Mouse (Mus musculus) ZHBTc4 (cell line): ENCODE data around the gene Il17c.

Experiments used
- DNase-seq: peaks from one replicate; pipeline ENCODE4 v3.0.0-alpha.2; 2011; ENCODE audit warnings: low read depth, low spot score

The Il17c gene

DNA sequence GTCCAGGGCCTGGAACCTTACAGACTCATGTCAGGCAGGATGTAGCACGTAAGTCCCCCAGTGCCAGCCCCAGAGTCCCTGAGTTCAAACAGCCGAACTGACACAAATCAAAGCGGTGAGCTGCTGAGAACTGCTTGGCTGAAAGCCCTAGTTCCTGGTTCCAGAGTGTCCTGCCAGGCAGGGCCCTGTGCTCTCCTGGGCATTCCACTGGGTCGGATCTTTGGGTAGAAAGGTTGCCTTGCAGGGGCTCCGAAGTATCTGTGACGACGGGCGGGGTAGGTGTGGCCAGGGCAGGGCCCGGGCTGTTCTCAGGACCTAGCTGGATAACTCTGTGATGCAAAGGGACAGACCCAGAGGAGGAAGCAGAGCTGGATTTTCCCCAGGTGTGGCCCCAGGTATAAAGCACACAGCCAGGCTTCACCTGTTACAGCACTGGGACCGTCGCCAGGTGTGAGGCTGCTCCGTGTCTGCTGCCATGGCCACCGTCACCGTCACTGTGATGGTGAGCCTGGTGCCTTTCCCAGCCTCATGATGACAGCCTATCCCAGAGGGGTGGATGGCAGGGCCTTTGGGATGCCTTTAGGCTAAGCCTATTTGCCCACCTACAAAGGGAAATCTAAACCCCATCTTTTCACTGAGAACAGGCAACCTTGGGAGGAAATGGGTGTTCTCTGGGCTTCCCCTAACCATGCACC is at the start of gene Il17c:
Il17c (plus strand) TSS at position 645 of the 695 bp plus-strand sequence.
- DNase-seq = no peak

- DNase-seq = no peak
Measured at GRCm38 (mm10) chr8:122375320-122375719, 46.5 kb upstream of the Il17c start.

- DNase-seq = no peak
Measured at GRCm38 (mm10) chr8:122375751-122376364, 46.0 kb upstream of the Il17c start.

DNA sequence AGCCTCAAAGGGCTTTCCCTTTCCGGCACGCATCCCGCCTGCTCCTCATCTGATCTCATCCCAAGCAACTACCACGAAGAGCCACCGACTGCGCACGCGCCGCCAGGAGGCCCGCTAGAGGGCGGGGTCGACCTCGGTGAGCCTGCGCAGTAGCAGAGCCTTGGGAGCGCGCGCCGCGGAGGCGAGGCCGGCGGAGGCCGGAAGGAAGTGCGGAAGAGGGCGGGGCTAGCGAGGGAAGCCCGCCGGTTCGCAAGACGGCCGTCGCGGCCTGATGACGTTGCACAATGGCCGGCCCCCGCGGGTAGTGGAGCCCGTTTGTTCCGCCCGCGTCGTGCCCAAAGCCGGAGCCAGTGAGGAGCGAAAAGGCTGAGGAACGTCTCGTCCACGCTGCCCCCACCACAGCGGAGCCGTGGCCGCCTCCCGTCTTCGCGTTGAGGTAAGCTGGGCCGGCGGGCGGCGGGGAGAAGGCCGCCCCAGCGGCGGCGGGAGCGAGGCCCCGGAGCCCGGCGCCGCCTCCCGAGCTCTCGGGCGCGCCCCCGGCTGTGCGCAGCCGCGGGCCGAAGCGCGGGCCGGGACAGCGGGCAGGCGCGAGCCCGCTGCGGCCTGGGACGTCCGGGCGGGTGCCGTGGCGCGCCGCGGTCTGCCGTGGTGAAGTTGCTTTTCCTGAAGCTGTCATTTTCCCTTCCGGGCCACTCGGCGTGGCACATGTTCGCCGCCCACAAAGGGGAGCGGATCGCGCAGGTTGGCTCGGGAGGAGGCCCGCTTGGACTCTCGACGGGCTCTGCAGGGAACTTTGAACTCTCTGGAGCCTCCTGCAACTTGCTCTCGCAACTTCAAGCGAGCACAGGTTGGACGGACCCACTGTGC is 45.2 kb upstream of the Il17c start, which contains the start of gene Zc3h18:
Zc3h18 (plus strand) TSS at position 245 of the 867 bp plus-strand sequence.
- peak; percentile 99 for DNase-seq

GRCm38 (mm10) chr8:122383039-122383438 is 38.8 kb upstream of the Il17c start:
- no peak for DNase-seq

DNA sequence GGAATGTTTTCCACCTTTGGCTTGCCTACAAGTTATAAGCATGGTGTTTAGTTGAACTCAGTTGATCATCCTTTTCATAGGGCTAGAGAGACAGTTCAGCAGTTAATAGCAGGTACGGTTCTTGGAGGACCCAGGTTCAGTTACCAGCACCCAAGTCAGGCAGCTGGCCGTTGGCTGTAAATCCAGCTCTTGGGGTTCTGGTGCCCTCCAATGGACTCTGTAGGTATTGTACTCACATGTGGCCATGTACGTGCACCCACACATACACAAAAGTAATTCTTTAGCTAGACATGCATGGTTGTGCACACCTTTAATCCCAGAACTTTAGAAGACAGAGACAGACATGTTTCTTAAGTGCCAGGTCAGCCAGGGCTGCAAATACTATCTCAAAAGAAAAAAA is 32.5 kb upstream of the Il17c start:
- DNase-seq = peak; percentile 49

DNA sequence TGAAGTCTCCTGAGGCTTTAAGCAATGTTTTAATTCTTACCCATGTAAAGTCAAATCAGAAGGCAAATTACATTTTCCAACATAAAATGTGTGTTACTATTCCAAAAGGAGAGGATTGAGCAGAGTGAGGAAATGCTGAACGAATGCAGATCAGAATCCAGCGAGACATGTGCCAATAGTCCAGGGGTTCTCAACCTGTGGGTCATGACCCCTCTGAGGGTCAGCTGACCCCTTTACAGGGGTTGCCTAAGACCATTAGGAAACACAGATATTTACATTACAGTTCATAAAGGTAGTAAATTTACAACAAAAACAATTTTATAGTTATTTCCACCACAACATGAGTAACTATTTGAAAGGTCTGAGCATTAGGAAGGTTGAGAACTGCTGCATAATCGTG is 31.1 kb upstream of the Il17c start:
- DNase-seq = no peak

DNA sequence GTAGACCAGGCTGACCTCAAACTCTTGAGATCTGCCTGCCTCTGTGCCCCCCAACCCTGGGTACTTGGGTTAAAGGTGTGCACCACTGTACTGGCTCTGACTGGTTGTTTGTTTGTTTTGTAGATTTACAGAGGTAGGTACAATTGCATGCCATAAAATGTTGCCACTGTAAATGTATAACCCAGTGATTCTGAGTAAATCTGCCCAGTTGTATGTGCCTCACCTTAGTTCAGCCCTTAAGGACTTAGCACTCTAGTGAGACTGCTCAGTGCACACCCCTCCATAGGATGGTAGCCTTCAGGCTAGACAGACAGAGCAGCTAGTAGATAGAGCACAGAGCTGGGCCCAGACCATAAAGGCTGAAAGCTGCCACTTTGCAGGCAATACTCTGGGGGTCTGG is 28.1 kb upstream of the Il17c start:
- DNase-seq = no peak

DNA sequence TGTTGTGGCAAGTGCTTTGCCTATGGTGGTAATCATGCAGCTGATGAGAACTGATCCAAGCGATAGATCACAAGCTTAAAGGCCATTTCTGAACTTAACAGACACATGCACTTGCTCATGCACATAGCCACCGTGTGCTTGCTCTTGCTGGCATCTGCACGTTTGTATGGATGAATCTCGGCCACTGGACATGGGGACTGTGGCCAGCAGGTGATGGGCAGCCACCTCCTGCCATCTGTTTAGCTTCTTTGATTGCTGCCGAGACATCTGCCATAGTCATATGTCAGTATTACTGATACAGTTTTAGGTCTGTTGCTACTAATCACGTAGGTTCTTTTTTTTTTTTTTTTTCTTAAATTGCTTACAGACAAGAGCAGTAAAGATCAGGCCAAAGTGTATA is 26.5 kb upstream of the Il17c start:
- DNase-seq = no peak

DNA sequence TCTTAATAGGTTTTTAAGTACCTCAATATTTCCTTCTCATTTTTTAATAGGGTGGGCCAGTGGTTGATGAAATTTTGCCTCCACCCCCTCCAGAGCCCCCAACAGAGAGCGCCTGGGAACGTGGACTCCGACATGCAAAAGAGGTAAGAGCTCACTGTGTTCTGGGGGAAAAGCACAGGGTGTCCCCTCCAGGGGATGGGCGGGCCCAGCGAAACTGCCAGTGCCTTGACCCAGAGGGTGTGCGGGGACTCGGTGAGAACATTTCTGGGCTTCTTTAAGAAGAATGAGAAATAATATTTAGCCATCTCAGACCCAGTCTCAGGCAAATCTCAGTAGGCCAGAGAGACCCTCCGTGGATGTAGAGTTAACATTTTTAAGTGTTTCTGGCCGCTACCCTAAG is 23.6 kb upstream of the Il17c start:
- DNase-seq = no peak

- DNase-seq = no peak
Measured at GRCm38 (mm10) chr8:122405146-122405805, 16.5 kb upstream of the Il17c start.

GRCm38 (mm10) chr8:122407678-122408077 is 14.1 kb upstream of the Il17c start:
- DNase-seq = no peak

- peak; percentile 47 for DNase-seq
Measured at GRCm38 (mm10) chr8:122414311-122414710, 7.5 kb upstream of the Il17c start.

DNA sequence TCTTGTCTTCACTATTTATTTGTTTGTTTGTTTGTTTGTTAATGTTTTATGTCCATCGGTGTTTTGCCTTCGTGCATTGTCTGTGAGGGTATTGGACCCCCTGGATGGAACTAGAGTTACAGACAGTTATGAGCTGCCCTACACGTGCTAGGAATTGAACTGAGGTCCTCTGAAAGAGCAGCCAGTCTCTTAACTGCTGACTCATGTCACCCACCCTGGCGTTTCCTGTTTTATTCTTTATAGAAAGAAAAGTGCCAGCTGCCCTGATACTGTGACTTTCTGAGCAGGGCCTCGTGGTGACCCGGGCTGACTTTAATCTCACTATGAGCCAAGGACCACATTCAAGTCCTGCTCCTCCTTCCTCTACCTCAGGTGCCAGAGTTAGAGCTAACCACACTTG is 6.3 kb upstream of the Il17c start:
- no peak for DNase-seq

GRCm38 (mm10) chr8:122419881-122420555 is 1.8 kb upstream of the Il17c start:
- DNase-seq = no peak

- peak; percentile 39 for DNase-seq
Measured at GRCm38 (mm10) chr8:122423217-122423616, 1.4 kb downstream of the Il17c start.

DNA sequence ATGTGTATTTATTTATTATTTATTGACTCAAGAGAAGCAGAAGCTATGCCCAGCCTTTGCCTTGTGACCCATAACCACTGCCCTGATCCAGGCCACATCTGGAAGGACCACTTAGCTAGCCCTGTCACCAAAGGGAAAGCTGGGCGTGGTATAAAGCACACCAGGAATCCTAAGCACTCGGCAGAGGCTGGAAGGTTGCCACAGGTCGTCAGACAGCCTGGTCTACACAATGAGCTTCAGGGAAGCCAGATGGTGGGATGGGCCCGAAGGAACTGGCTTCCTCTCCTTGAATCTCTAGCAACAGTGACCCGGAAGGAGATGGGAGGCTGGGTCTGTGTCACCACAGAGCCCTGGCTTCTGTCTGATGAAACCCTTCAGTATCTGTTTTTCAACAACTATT is 1.8 kb downstream of the Il17c start:
- peak; percentile 92 for DNase-seq

DNA sequence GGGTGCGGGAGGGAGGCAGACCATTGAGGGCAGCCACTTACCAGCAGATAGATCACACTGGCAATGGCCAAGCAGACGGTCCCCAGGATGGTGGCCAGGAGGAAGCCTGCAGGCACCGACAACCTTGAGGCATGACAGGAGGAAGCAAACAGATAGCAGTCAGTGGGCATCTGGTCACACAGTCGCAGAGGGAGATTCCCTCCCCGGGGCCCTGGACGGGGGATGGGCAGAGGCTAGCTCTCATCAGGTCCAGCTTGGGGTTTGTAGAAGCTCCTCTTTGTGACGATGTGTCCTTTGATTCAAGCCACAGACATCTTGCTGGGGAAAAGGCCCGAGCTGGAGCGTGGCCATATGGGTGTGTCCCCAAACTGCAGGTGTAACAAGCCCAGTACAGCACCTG is 4.3 kb downstream of the Il17c start:
- DNase-seq = no peak

DNA sequence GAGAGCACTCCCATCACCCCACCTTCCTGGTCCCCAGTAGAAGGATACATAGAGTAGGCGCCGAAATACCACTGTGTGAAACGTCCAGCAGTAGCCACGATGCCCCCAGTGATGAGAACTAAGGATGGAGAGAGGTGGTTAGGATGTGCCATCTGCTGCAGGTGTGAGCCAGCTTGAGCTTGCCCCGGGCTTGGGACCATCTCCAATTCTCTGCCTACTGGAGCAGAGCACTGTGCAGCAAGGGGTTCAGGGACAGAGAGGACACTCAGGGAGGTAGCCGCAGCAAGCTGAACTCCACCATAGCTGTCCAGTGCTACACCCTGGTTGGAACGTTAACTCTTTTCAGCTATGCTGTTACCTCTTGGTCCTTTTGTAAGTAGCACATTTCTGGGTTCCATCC is 5.8 kb downstream of the Il17c start:
- no peak for DNase-seq

DNA sequence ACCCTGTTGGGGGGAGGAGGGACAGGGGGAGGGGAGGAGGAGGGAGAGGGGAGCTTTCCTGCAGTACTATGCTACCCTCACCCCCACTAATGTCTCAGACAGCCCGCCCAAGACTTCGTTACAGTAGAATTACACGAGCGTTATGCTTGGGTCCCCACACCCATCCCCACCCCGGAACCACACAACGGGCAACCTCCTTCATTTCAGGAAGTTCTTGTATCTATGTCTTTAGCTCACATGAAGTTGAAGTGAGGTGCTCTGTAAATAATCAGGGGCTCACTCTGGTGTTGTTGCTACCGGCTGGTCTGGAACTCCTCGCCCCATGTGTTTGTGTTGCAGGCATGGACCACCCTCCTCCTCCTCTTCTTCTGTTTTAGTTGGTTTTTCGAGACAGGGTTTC is 6.3 kb downstream of the Il17c start:
- no peak for DNase-seq

GRCm38 (mm10) chr8:122430058-122430636 is 8.3 kb downstream of the Il17c start:
- DNase-seq = no peak
